Mouse (Mus musculus): Measurements from ENCODE around the gene Hsd17b13.
"Not testable (repeated sequence)": the region's sequence is repeated elsewhere in the genome, so short reads cannot be mapped to it uniquely, and the experiment has no call there.

Hsd17b13 gene

GRCm38 (mm10) chr5:103980705-103981560, 3.7 kb upstream of the Hsd17b13 start:
- no peak for DNase-seq (ENCODE audit: low read depth, low spot score)

GRCm38 (mm10) chr5:103977907-103978570, 829 bp upstream of the Hsd17b13 start:
- DNase-seq (ENCODE audit: low read depth, low spot score) = no peak

GRCm38 (mm10) chr5:103975736-103976135, 1.5 kb downstream of the Hsd17b13 start:
- no peak for DNase-seq (ENCODE audit: low read depth, low spot score)

- no peak for DNase-seq (ENCODE audit: low read depth, low spot score)
Observed at GRCm38 (mm10) chr5:103972801-103973200, 4.4 kb downstream of the Hsd17b13 start.

- no peak for DNase-seq (ENCODE audit: low read depth, low spot score)
Observed at GRCm38 (mm10) chr5:103972379-103972778, 4.8 kb downstream of the Hsd17b13 start.

- no peak for DNase-seq (ENCODE audit: low read depth, low spot score)
Observed at GRCm38 (mm10) chr5:103971051-103971450, 6.2 kb downstream of the Hsd17b13 start.

GRCm38 (mm10) chr5:103962935-103963429, 14.2 kb downstream of the Hsd17b13 start:
- no peak for DNase-seq (ENCODE audit: low read depth, low spot score)

GRCm38 (mm10) chr5:103954638-103955037, 22.6 kb downstream of the Hsd17b13 start:
- DNase-seq (ENCODE audit: low read depth, low spot score) = no peak

GRCm38 (mm10) chr5:103953135-103954083, 23.8 kb downstream of the Hsd17b13 start:
- DNase-seq (ENCODE audit: low read depth, low spot score) = no peak

- DNase-seq (ENCODE audit: low read depth, low spot score) = not testable (repeated sequence)
Observed at GRCm38 (mm10) chr5:103950138-103950537, 27.1 kb downstream of the Hsd17b13 start.

- DNase-seq (ENCODE audit: low read depth, low spot score) = peak; percentile 19
Observed at GRCm38 (mm10) chr5:103943183-103943582, 34.0 kb downstream of the Hsd17b13 start.

- no peak for DNase-seq (ENCODE audit: low read depth, low spot score)
Observed at GRCm38 (mm10) chr5:103939856-103940255, 37.4 kb downstream of the Hsd17b13 start.

GRCm38 (mm10) chr5:103939350-103939652, 37.9 kb downstream of the Hsd17b13 start:
- DNase-seq (ENCODE audit: low read depth, low spot score) = no peak

- DNase-seq (ENCODE audit: low read depth, low spot score) = peak; percentile 20
Observed at GRCm38 (mm10) chr5:103938547-103939349, 38.5 kb downstream of the Hsd17b13 start.

GRCm38 (mm10) chr5:103936906-103937589, 40.2 kb downstream of the Hsd17b13 start:
- DNase-seq (ENCODE audit: low read depth, low spot score) = peak; percentile 46

GRCm38 (mm10) chr5:103931924-103932323, 45.3 kb downstream of the Hsd17b13 start:
- DNase-seq (ENCODE audit: low read depth, low spot score) = not testable (repeated sequence)

GRCm38 (mm10) chr5:103930511-103930910, 46.7 kb downstream of the Hsd17b13 start:
- no peak for DNase-seq (ENCODE audit: low read depth, low spot score)

- DNase-seq (ENCODE audit: low read depth, low spot score) = no peak
Observed at GRCm38 (mm10) chr5:103928196-103928550, 49.0 kb downstream of the Hsd17b13 start.

- peak; percentile 93 for DNase-seq (ENCODE audit: low read depth, low spot score)
Observed at GRCm38 (mm10) chr5:103927429-103928195, 49.6 kb downstream of the Hsd17b13 start.

GRCm38 (mm10) chr5:103926398-103926797, 50.8 kb downstream of the Hsd17b13 start:
- DNase-seq (ENCODE audit: low read depth, low spot score) = peak; percentile 21
